Mouse (Mus musculus): ENCODE data around the gene Tbc1d2. TPM values are rescaled to one million over a fixed set of nuclear protein-coding genes. Genes with fewer than 3 reads are reported as not detected.
A peak's percentile ranks its signal among the peaks of the same experiment; 100 is the strongest.
"Not testable (repeated sequence)": the region's sequence is repeated elsewhere in the genome, so short reads cannot be mapped to it uniquely, and the experiment has no call there.

Gene Tbc1d2
- total RNA-seq, 2 experiments from 2014 or later = 0.39 to 0.59 TPM

DNA sequence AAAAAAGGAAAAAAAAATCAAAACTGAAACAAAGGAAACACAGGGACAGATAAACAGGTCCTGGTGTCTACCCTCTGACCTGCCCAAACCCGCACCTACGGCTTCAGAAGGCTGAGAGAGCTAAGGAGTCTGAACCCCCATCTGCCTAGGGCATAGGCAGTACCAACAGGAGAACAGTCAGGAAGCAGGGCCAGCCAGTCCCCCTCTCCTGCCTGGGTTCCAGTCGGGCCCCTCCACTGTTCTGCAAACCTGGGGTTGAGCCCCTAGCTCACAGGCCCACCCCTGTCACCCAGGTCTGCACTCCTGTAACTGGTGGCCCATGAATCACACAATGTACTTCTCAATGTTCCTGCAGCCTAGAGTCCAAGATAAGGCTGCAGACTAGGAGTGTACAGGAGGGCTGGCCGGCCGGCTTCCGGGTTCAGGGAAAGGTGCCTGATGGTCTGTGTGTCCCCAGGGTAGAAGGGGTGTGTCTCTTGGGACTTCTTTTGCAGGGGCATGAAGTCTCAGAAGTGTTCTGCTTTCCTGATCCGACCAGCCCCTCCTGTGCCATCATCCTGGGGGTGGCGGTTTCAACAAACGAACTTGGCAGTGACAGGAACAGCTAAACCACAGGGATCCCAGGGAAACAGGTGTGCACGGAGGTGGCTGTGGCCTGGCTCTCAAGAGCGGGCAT lies 52.6 kb downstream of the Tbc1d2 start:
- H3K4me3 ChIP-seq = no peak overlapping the region
- intact Hi-C loops (cut with DNase I) = no loop called here
- no peak overlapping the region for H3K27ac ChIP-seq
- no peak for TF ChIP-seq CTCF (IDR thresholded peaks at IDR 0.05)
- DNase-seq = peak; percentile 8

DNA sequence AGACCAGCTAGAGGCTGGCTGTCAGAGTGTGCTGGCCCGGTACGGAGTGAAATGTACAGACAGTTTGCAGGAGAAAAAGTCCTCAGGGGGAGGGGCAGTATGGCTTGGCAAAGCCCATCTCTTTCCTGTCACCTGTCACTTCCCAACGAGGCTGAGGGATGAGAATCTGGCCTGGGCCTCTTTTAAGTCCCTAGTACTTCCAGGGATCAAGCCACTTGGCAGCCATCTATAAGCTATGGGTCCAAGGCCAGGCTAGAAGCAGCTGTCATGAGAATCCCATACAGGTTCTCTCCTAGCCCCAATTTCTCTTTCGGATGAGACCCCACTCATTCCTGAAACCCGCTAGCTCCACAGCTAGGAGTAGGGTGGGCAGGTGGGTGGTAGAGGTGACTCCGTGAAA lies 53.6 kb downstream of the Tbc1d2 start:
- peak; percentile 10 for DNase-seq
- no peak for TF ChIP-seq CTCF (IDR thresholded peaks at IDR 0.05)
- H3K27ac ChIP-seq = no peak overlapping the region
- no peak overlapping the region for H3K4me3 ChIP-seq
- intact Hi-C loops (cut with DNase I) = no loop called here

DNA sequence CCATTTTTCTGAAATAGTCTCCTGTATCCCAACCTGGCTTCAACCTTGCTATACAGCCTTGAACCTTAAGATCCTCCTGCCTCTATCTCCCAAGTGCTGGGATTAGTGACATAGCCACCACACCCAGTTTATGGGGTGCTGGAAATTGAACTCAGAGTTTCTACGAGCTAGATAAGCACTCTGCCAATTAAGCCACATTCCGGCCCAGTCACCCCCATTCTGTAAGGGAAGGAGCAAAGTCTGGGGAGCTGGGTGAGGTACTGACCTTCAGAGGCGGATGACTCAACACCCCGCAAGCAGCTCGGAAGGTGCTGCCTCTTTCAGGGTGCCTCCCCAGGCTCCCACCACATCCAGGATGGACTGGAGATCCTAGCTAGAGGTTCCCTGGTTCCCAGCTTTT lies 55.9 kb downstream of the Tbc1d2 start:
- DNase-seq = peak; percentile 7
- TF ChIP-seq CTCF (IDR thresholded peaks at IDR 0.05) = no peak
- no peak overlapping the region for H3K27ac ChIP-seq
- no peak overlapping the region for H3K4me3 ChIP-seq
- intact Hi-C loops (cut with DNase I) = no loop called here

DNA sequence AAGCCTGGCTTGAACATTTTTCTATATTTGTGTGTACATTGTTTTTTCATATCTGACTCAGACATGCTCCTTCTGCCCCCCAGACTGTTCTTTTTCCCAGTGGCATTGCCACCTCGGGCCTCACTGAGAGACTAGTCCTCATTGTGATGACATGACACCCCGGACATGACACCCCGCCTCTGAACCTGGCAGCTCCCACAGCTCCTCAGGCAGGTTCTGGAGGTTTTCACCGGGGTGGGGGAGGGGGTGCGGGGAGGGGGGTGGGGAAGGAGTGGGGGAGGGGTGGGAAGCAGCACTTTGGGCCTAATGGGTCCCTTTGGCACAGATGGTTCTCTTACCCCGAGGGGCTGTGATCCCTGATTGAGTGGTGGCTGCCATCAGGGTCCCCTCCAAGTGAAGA lies 56.5 kb downstream of the Tbc1d2 start:
- intact Hi-C loops (cut with DNase I) = no loop called here
- Histone ChIP-seq H3K27ac (no peak overlapping the region), H3K4me3 (no peak overlapping the region)
- TF ChIP-seq CTCF (IDR thresholded peaks at IDR 0.05) = no peak
- no peak for DNase-seq

DNA sequence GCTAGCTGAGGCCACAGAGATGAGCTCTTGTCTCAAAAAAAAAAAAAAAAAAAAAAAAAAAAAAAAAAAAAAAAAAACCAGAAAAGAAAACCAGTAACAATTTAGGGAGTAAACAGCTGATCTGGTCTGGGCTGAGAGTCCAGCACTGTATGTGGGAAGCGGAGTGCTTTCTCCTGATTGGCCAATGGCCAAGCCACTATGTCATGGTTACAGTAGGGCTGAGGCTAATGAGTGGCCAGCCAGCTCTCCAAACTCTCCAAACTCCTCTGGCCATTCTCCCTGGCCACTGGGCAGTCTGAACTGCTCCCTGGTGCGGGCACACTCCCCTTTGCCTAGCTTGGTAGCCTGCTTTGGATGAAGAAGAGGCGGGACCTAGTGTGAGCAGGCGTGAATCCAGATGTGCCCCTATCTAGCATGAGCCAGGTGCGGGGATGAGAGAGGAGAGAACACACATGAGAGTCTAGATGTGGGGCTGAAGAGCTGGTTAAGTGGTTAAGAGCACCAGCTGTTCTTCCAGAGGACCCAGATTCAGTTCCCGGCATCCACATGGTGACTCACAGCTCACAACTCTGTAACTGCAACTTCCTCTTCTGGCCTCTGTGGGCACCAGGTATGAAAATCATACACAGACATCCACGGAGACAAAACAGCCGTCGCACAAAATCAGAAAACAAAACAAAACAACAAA lies 58.0 kb downstream of the Tbc1d2 start:
- Histone ChIP-seq H3K27ac (no peak overlapping the region), H3K4me3 (no peak overlapping the region)
- no peak for TF ChIP-seq CTCF (IDR thresholded peaks at IDR 0.05)
- intact Hi-C loops (cut with DNase I) = no loop called here
- no peak for DNase-seq

DNA sequence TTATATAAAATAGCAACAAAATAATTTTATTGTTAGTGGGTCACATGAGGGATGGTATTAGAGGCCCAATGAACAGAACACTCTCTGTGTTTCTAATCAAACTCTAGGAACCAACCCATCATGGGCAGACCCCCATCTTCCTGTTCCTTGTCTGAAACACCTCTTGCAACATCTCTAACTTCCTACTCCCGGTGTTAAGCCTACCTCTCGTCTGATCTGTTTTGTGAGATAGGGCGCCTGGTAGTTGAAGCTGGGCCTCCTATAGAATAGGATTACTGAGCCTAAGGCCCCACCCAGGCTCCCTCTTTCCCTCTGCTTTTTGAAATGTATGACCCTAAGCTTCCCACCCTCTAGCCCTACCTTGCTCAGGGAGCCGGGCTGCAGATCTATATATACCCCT lies 59.2 kb downstream of the Tbc1d2 start:
- DNase-seq = no peak
- H3K27ac ChIP-seq = no peak overlapping the region
- intact Hi-C loops (cut with DNase I) = no loop called here
- no peak overlapping the region for H3K4me3 ChIP-seq
- no peak for TF ChIP-seq CTCF (IDR thresholded peaks at IDR 0.05)

DNA sequence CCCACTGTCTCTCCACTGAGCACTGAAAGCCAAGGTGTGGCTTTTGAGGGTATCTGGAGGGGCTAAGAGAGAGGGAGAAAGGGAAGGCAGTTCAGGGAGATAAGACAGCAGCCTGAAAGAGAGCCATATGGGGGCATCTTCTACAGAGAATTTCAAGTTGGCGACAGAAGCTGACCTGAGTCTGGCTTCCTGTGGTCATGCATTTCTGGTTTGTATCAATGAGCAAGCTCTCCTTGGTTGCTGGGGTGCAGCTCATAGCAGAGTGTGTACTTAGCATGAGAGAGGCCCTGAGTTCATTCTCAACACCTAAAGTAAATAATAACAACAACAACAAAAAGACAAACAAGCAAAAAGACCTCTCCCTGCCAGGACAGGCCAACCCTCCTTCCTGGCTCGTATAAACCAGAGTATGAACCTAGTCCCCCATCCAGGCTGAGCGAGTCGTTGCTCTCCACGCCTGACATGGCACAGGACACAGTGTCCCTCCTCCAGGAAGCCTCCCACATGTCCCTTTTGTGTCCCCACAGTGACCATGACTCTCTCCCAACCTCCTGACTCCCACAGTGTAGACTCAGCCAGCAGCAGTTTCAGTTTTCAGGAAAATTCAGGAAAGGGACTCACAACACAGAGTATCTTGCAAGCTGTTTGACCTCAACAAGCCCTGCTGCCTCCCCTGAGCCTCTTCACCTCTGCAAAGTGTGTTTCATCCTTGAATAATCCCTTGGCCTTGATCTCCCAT lies 59.9 kb downstream of the Tbc1d2 start:
- intact Hi-C loops (cut with DNase I) = no loop called here
- no peak for DNase-seq
- Histone ChIP-seq H3K27ac (no peak overlapping the region), H3K4me3 (no peak overlapping the region)
- no peak for TF ChIP-seq CTCF (IDR thresholded peaks at IDR 0.05)

DNA sequence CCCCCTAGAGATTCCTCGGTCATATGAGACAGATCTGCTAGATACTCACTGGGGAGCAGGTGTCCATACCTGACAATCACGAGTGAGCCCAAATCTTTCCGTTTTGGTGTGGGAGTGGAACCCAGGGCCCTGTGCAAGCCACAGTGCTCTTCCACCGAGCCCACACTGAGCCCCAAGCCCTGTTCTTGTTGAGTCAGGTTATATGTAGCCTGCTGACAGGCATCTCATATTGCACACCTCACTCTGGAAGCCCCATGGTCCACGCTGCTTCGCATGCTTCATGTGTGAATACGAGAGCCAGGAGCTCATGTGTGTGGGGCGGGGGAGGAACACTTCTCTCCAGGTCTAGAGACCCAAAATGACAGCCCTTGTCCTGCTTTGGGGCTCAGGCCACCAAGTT lies 60.9 kb downstream of the Tbc1d2 start:
- no peak overlapping the region for H3K4me3 ChIP-seq
- no peak for DNase-seq
- TF ChIP-seq CTCF (IDR thresholded peaks at IDR 0.05) = no peak
- intact Hi-C loops (cut with DNase I) = no loop called here
- H3K27ac ChIP-seq = no peak overlapping the region

DNA sequence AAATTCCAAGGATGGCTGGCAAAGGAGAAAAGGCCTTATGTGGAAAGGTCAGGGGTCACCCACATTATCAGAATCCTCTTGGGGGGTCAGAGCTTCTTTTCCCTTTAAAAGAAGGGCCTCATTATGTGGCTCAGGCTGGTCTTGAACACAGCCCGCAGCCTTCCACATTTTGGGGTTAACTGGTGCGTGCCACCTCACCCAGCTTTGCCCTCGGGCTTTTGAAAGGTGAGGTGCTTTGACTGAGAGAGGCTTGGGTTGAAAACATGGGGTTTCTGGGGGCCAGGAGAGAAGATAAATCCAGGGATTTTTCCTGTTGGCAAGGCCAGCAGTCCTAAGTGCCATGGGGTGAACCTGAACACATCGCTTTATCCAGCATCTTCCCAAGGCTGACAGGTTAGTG lies 63.5 kb downstream of the Tbc1d2 start:
- DNase-seq = no peak
- intact Hi-C loops (cut with DNase I) = no loop called here
- TF ChIP-seq CTCF (IDR thresholded peaks at IDR 0.05) = no peak
- no peak overlapping the region for H3K4me3 ChIP-seq
- H3K27ac ChIP-seq = no peak overlapping the region

DNA sequence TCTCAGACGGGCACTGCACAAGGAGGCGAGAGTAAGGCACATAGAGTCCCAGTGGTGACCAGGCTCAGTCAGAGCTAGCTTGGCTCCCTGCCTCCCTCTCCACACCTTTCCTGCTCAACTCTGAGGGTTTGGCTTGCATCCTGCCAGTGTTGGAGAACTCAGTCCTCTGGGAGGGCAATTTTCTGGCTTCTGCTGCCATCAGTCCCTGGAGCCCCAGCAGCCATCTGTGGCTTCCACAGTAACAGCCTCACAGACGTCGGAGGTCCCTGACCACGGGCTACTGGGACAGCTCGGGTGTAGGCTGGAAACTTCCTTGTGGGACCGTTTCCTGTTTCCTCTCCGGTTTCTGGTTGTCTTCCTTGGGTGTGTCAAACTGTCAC lies 64.2 kb downstream of the Tbc1d2 start:
- TF ChIP-seq CTCF (IDR thresholded peaks at IDR 0.05) = no peak
- DNase-seq = no peak
- intact Hi-C loops (cut with DNase I) = loop anchor here (1.0 kb wide), 1 partner anchor 12 kb away; no protein-coding TSS in a partner anchor
- H3K27ac ChIP-seq = no peak overlapping the region
- no peak overlapping the region for H3K4me3 ChIP-seq

DNA sequence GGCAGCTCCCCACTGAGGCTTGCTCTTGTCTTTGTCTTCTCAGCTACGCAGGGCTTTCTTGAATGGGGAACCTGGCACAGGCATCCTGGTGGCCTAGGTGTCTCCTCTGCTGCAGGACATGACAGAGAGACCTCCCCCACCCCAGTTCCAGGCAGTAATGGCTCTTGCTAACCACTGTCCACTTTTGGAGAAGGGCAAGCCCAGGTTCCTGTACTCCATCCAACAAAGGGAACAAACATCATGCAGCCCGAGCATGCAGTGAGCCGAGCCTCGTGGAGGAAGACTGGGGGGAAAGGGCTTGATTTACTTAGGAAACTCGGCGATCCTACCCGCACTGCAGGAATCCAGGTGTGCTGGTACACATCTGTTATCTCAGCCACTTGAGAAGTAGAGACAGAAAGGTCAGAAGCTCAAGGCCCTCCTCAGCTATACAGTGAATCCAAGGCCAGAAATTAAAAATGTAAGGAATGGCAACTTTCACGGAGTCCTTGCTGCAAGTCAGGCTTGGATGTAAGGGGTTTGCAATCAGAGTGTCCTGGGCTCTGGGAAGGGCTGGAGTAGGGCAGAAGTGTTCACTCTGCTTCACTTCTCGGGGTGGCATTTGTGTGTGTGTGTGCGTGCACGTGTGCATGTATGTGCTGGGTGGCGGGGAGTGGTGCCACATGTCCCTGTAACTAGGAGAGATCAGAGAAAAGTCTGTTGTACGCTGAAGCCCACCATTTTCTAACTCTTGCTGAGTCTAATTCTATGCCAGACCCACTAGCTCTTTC lies 64.8 kb downstream of the Tbc1d2 start:
- TF ChIP-seq CTCF (IDR thresholded peaks at IDR 0.05) = no peak
- no peak overlapping the region for H3K27ac ChIP-seq

DNA sequence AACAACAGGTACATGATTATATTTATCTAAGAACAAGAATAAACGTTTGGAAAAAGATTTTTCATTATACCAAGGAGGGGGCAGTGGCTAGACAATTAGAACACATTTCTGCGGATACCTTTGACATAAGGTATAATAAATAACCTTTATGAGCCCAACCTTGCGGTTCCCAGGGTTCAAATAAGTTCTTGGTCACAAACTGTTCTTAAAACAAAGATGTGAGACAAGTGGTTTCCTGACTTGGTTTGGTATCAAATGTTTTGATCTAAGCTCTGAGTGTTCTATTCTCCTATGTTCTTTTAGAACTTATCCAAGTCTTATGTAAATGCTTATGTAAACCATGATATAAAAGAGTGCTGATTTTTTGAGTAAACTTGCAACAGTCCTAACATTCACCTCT lies 65.5 kb downstream of the Tbc1d2 start:
- H3K27ac ChIP-seq; intact Hi-C loops (cut with DNase I); DNase-seq; H3K4me3 ChIP-seq: not testable (repeated sequence)

More for the DNA sequence above, 64.8 kb downstream of the Tbc1d2 start:
- intact Hi-C loops (cut with DNase I) = loop anchor here (1.0 kb wide), 1 partner anchor 11 kb away; no protein-coding TSS in a partner anchor
- DNase-seq = no peak
- no peak overlapping the region for H3K4me3 ChIP-seq

DNA sequence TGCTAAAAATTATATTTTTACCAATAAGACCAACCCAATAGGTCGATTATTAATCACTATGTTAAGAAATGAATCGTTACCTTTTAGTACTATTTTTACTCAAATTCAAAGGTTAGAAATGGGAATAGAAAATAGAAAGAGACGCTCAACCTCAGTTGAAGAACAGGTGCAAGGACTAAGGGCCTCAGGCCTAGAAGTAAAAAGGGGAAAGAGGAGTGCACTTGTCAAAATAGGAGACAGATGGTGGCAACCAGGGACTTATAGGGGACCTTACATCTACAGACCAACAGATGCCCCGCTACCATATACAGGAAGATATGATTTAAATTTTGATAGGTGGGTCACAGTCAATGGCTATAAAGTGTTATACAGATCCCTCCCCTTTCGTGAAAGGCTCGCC lies 65.9 kb downstream of the Tbc1d2 start:
- intact Hi-C loops (cut with DNase I); H3K4me3 ChIP-seq; H3K27ac ChIP-seq; DNase-seq: not testable (repeated sequence)

DNA sequence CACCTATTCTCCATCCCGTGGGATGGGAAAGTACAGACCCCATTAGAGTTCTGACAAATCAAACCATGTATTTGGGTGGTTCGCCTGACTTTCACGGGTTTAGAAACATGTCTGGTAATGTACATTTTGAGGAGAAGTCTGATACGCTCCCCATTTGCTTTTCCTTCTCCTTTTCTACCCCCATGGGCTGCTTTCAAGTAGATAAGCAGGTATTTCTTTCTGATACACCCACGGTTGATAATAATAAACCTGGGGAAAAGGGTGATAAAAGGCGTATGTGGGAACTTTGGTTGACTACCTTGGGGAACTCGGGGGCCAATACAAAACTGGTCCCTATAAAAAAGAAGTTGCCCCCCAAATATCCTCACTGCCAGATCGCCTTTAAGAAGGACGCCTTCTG lies 68.0 kb downstream of the Tbc1d2 start:
- H3K4me3 ChIP-seq; H3K27ac ChIP-seq; DNase-seq; intact Hi-C loops (cut with DNase I): not testable (repeated sequence)

DNA sequence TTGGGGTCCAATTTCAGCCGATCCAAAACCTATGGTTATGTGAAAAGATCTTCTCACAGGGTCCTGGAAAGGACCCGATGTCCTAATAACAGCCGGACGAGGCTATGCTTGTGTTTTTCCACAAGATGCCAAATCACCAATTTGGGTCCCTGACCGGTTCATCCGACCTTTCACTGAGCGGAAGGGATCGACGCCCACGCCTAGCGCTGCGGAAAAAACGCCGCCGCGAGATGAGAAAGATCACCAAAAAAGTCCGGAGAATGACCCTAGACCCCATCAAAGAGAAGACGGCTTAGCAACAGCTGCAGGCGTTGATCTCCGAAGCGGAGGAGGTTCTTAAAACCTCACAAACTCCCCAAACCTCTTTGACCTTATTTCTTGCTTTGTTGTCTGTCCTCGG lies 68.4 kb downstream of the Tbc1d2 start:
- intact Hi-C loops (cut with DNase I) = not testable (repeated sequence)

DNA sequence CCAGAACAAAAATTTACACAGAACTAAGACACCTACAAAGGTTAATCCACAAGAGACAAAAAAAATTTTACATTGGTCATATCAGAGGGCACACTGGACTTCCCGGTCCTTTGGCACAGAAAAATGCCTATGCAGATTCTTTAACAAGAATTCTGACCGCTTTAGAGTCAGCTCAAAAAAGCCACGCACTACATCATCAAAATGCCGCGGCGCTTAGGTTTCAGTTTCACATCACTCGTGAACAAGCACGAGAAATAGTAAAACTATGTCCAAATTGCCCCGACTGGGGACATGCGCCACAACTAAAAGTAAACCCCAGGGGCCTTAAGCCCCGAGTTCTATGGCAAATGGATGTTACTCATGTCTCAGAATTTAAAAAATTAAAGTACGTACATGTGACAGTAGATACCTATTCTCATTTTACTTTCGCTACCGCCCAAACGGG lies 69.2 kb downstream of the Tbc1d2 start:
- H3K27ac ChIP-seq; DNase-seq; intact Hi-C loops (cut with DNase I); H3K4me3 ChIP-seq: not testable (repeated sequence)

More for the DNA sequence above, 68.4 kb downstream of the Tbc1d2 start:
- H3K27ac ChIP-seq, DNase-seq, H3K4me3 ChIP-seq: not testable (repeated sequence)

DNA sequence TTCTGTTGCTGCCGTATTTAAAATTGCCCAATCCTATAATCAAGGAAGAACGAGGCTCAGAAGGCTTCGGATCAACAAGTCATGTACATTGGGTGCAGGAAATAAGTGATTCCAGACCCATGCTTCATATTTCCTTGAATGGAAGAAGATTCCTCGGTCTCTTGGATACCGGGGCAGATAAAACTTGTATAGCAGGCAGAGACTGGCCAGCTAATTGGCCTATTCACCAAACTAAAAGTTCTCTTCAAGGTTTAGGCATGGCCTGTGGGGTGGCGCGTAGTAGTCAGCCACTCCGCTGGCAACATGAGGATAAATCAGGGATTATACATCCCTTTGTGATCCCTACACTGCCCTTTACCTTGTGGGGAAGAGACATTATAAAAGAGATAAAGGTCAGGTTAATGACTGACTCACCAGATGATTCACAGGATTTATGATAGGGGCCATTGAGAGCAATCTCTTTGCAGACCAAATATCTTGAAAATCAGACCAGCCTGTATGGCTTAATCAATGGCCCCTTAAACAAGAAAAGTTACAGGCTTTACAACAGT lies 71.1 kb downstream of the Tbc1d2 start:
- H3K4me3 ChIP-seq; intact Hi-C loops (cut with DNase I); DNase-seq: not testable (repeated sequence)

More for the DNA sequence above, 71.1 kb downstream of the Tbc1d2 start:
- not testable (repeated sequence) for H3K27ac ChIP-seq
